Mouse (Mus musculus): ENCODE measurements around the gene Mllt6. TPM values are rescaled to one million over a fixed set of nuclear protein-coding genes. Genes with fewer than 3 reads are reported as not detected.
"Not testable (repeated sequence)": the region's sequence is repeated elsewhere in the genome, so short reads cannot be mapped to it uniquely, and the experiment has no call there.

Gene Mllt6
- total RNA-seq, 4 experiments from 2014 or later = 141 to 184 (median 161) TPM

- no peak for DNase-seq (ENCODE audit: low spot score in 2 of 2)
These were observed 51.9 kb downstream of the Mllt6 start for GRCm38 (mm10) chr11:97714784-97715760.

- no peak for DNase-seq (ENCODE audit: low spot score in 2 of 2)
These were observed 52.8 kb downstream of the Mllt6 start for GRCm38 (mm10) chr11:97716021-97716420.

GRCm38 (mm10) chr11:97717369-97718280 is 54.4 kb downstream of the Mllt6 start:
- no peak for DNase-seq (ENCODE audit: low spot score in 2 of 2)

DNA sequence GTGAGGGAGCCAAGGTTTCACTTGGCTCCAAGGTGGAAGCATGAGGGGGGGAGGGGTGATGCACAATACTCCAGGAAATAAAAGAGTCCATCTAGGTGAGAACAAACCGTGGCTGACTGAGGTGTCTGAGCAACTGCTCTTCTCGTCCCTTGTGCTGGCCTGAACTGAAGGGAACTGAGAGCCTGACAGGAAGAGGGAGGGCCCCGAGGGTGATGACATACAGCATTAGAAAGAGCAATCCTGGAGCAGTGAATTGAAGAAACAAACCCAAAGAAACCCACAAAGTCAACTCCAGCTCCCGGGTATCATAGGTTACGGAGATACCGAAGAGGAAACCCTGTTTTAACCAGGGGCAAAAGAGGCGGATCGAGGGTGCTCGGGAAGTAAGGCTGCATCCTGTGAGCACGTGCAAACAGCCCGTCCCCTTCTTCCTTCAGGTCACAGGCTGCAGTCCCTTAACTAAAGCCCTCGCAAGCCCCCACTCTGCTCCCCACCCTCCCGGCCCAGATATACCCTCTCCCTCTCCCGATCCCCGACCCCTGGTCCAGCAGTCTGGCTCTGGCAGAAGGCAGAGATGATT is 55.2 kb downstream of the Mllt6 start:
- no peak for DNase-seq (ENCODE audit: low spot score in 2 of 2)

GRCm38 (mm10) chr11:97719041-97719440 is 55.8 kb downstream of the Mllt6 start:
- DNase-seq (ENCODE audit: low spot score in 2 of 2) = no peak

DNA sequence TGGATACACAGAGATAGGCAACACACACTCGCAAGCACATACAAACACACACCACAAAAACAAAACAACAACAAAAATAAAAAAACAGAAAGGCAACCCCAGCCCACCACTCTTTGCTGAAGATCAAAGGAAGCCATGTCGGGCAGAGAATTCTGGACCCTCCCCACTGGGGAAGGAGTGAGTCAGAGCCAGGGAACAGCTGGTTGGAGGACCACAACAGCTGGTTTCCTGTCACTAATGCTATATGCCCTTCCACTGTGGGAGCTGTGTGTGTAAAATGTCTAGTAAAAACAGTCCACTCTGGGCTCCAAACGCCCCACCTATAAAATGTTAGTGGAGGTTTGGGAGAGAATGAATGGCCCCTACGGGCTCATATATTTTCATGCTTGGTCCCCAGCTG is 58.1 kb downstream of the Mllt6 start:
- DNase-seq (ENCODE audit: low spot score in 2 of 2) = no peak

GRCm38 (mm10) chr11:97723709-97724108 is 60.5 kb downstream of the Mllt6 start:
- no peak for DNase-seq (ENCODE audit: low spot score in 2 of 2)

DNA sequence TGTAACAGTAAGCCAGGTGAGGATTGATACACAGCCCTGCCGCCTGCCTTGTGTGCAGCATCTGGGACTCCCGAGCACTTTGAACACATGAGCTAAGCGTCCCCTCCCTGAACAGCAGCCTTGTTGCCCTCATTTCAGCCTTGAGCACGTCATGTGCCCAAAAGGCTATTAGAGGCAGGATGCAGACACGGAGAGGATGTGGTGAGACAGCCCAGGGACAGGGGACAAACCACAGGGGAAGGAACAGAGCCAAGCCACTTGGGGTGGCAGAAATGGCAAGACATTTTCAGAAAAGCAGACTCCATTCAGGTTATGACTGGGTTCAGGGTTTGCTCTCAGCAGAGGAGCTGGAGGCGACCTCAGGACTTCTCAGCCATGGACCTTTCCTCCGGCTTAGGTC is 65.1 kb downstream of the Mllt6 start:
- DNase-seq (ENCODE audit: low spot score in 2 of 2) = no peak

- no peak for DNase-seq (ENCODE audit: low spot score in 2 of 2)
These were observed 65.5 kb downstream of the Mllt6 start for GRCm38 (mm10) chr11:97728730-97729129.

GRCm38 (mm10) chr11:97733689-97734088 is 70.5 kb downstream of the Mllt6 start:
- no peak for DNase-seq (ENCODE audit: low spot score in 2 of 2)

GRCm38 (mm10) chr11:97734810-97735209 is 71.6 kb downstream of the Mllt6 start:
- DNase-seq (ENCODE audit: low spot score in 2 of 2) = not testable (repeated sequence)

Small RNA genes within 50 kb of the gene (microRNA-seq; reads per million reads assigned to microRNA genes)
- gene Gm24158 (0.66 to 1.1 reads per million in 2 experiments), gene Mir6927 (0.44 to 0.84 reads per million in 2 experiments)

Other genes with a start within 250 kb of the Mllt6 start
- gene Arhgap23, start 247.9 kb upstream of the Mllt6 start, total RNA-seq (2022) = 10 to 100 TPM; 72.5 to 74.5 (median 73.4) TPM
- gene 4933428G20Rik, start 163.1 kb upstream of the Mllt6 start, total RNA-seq (2022) = not detected
- 100 to 1,000 TPM; 255 to 270 (median 262) TPM for gene Srcin1, start 87.2 kb upstream of the Mllt6 start, total RNA-seq (2022)
- 10 to 100 TPM; 65.6 to 80.8 (median 72.9) TPM for gene Epop, start 33.7 kb upstream of the Mllt6 start, total RNA-seq (2022)
- 10 to 100 TPM; 44.0 to 61.2 (median 54.6) TPM for gene Cisd3, start 22.4 kb downstream of the Mllt6 start, total RNA-seq (2022)
- gene Pcgf2, start 37.1 kb downstream of the Mllt6 start, total RNA-seq (2022) = 10 to 100 TPM; 35.3 to 39.6 (median 37.6) TPM
- gene Psmb3, start 40.0 kb downstream of the Mllt6 start, total RNA-seq (2022) = 100 to 1,000 TPM; 117 to 140 (median 132) TPM
- 100 to 1,000 TPM; 109 to 123 (median 110) TPM for gene Pip4k2b, start 81.3 kb downstream of the Mllt6 start, total RNA-seq (2022)
- 10 to 100 TPM; 17.0 to 20.6 (median 19.1) TPM for gene Cwc25, start 103.1 kb downstream of the Mllt6 start, total RNA-seq (2022)
- 1 to 10 TPM in 1 of 4 experiments, under 1 TPM in 2, not detected in 1; 0.65 to 1.2 (median 0.84) TPM for gene 1700001P01Rik, start 112.5 kb downstream of the Mllt6 start, total RNA-seq (2022)
- 100 to 1,000 TPM; 331 to 461 (median 392) TPM for gene Rpl23, start 119.0 kb downstream of the Mllt6 start, total RNA-seq (2022)
- 100 to 1,000 TPM; 138 to 169 (median 155) TPM for gene Lasp1, start 135.6 kb downstream of the Mllt6 start, total RNA-seq (2022)
- 10 to 100 TPM; 73.0 to 83.2 (median 79.8) TPM for gene B230217C12Rik, start 177.4 kb downstream of the Mllt6 start, total RNA-seq (2022)
- 1 to 10 TPM; 2.1 to 3.2 (median 2.9) TPM for gene Fbxo47, start 220.7 kb downstream of the Mllt6 start, total RNA-seq (2022)